Mouse (Mus musculus) ES-Bruce4 (cell line): ENCODE data around the gene Orc3.

Experiments
- CTCF ChIP-seq: IDR thresholded peaks from one replicate; pipeline ENCODE4 v1.8.1; 2011; ENCODE audit warnings: low read depth, low read length
- POLR2A ChIP-seq: IDR thresholded peaks from one replicate; pipeline ENCODE4 v1.8.1; 2011; ENCODE audit warnings: low read length; ENCODE audit not compliant: insufficient read depth

DNA sequence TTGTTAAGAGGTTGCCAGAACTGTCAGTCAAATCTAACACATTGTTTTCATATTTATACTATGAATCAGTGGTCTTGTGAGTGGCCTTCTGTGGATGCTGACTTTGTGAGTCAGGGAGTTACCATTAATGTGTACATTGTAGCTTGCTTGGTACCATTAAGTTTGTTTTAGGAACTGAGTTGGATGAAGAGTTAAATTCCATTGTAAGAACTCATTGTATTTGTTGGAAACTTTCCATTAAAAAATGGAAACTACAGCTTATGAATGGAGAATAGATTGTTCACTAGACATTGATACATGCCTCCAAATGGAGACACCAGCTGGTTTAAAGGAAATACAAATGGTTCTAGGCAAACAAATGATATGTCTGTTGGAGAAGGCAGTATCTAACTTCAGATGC, 58.6 kb downstream of the Orc3 start:
- TF ChIP-seq POLR2A: no peak
- TF ChIP-seq CTCF: no peak
